Mouse (Mus musculus) neural tube, embryonic 15.5 days (tissue): ENCODE data around the gene Rhog. TPM values are rescaled to one million over a fixed set of nuclear protein-coding genes. Genes with fewer than 3 reads are reported as not detected.
A peak's percentile ranks its signal among the peaks of the same experiment; 100 is the strongest.

ENCODE experiments used
- ATAC-seq: fragments of 200-750 bp; cut with Nextera tagmentation; 2 replicates; pipeline ENCODE4 v1.8.0; 2017; ENCODE audit warnings: mild to moderate bottlenecking, moderate TSS enrichment, moderate library complexity; ENCODE audit not compliant: low FRiP score
- H3K27ac ChIP-seq: fragments of 300-500 bp; sonication (generic); replicated peaks from 2 replicates; pipeline ENCODE4 v1.5.1; 2015; ENCODE audit warnings: mild to moderate bottlenecking, inconsistent platforms
- H3K27me3 ChIP-seq: fragments of 300-500 bp; sonication (generic); replicated peaks from 2 replicates; pipeline ENCODE4 v1.6.1; 2015; ENCODE audit warnings: inconsistent platforms
- H3K36me3 ChIP-seq: fragments of 300-500 bp; sonication (generic); 2 replicates; pipeline ENCODE4 v1.6.1; 2015; ENCODE audit warnings: inconsistent platforms
- H3K4me1 ChIP-seq: fragments of 300-500 bp; sonication (generic); 2 replicates; pipeline ENCODE4 v1.6.1; 2015; ENCODE audit warnings: inconsistent platforms
- H3K4me2 ChIP-seq: fragments of 300-500 bp; sonication (generic); 2 replicates; pipeline ENCODE4 v1.6.1; 2015; ENCODE audit warnings: inconsistent platforms, mild to moderate bottlenecking, moderate library complexity
- H3K4me3 ChIP-seq: fragments of 300-500 bp; sonication (generic); replicated peaks from 2 replicates; pipeline ENCODE4 v1.5.1; 2015; ENCODE audit warnings: mild to moderate bottlenecking, inconsistent platforms
- H3K9ac ChIP-seq: fragments of 300-500 bp; sonication (generic); replicated peaks from 2 replicates; pipeline ENCODE4 v1.6.1; 2015; ENCODE audit warnings: mild to moderate bottlenecking, inconsistent platforms
- H3K9me3 ChIP-seq: fragments of 300-500 bp; sonication (generic); replicated peaks from 2 replicates; pipeline ENCODE4 v1.6.1; 2016; ENCODE audit warnings: inconsistent platforms
- WGBS: fragments of 180-500 bp; shearing (Covaris S2); methylation state at CpG from one replicate; pipeline ENCODE4 v1.1.7; 2015; ENCODE audit warnings: mixed read lengths; 5-methylcytosine and 5-hydroxymethylcytosine counted together
- polyA plus RNA-seq: library from polyadenylated mRNA; unstranded; fragments of >200 nt; fragmentation: Nextera tagmentation; extraction: Ambion mirVana; gene quantifications from 2 replicates; pipeline ENCODE4 v1.2.1, GENCODE M21; 2015

Gene Rhog
- polyA plus RNA-seq: 18.4 and 37.9 TPM in 2 replicates

DNA sequence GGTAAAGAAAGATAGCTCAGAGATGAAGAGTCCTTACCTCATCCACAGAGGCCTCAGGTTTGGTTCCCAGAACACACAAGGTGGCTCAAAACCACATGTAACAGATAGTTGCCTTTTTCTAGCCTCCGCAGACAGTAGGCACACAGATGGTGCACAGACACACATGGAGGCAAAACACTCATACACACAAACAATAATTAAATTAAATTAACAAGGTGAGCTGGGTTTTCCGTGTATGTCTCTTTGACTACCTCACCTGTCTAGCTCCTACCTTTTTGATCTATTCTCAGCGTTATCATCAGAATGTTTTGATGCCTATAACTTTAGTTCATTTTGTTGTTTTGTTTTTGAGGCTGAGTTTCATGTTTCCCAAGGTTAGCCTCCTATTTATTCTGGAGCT, at the start of gene Rhog:
Gene Rhog, minus strand, starts transcription at position 101 of the 400 bp plus-strand sequence.
- Histone ChIP-seq H3K4me1 (peaks cover 6% of the 10 kb centered on the region), H3K36me3 (no peaks in the 10 kb centered on the region), H3K9ac (no peak within 1 kb of the TSS), H3K4me2 (no peak within 1 kb of the TSS), H3K27me3 (no peaks in the 10 kb centered on the region), H3K27ac (no peak within 1 kb of the TSS), H3K9me3 (no peaks in the 10 kb centered on the region), H3K4me3 (no peak within 1 kb of the TSS)
- ATAC-seq: no peak
- 88% methylated on average over 3 of the region's 3 CpGs for WGBS

DNA sequence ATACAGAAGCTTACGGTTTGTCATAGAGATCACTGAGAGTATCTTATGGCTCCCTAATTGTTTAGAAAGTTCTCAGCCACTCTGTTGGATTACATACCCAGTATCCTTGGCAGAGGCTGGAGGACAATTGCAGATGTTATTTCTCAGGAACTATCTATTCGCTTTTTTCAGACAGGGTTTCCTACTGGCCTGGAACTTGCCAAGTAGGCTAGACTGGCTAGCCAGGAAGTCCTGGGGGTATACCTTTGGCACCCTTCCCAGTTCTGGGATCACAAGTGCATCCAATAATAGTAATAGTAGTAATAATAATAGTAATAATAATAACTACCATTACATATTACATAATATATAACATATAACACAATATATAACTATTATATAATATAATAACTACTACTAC, 49.7 kb upstream of the Rhog start:
- 88% methylated on average over 2 of the region's 2 CpGs for WGBS
- H3K4me3 ChIP-seq: no peak overlapping the region
- no peaks in the 10 kb centered on the region for H3K4me1 ChIP-seq
- no peak overlapping the region for H3K27ac ChIP-seq
- H3K9me3 ChIP-seq: no peaks in the 10 kb centered on the region
- no peaks in the 10 kb centered on the region for H3K27me3 ChIP-seq
- no peak for ATAC-seq
- no peaks in the 10 kb centered on the region for H3K36me3 ChIP-seq
- H3K9ac ChIP-seq: no peak overlapping the region
- H3K4me2 ChIP-seq: no peak overlapping the region

DNA sequence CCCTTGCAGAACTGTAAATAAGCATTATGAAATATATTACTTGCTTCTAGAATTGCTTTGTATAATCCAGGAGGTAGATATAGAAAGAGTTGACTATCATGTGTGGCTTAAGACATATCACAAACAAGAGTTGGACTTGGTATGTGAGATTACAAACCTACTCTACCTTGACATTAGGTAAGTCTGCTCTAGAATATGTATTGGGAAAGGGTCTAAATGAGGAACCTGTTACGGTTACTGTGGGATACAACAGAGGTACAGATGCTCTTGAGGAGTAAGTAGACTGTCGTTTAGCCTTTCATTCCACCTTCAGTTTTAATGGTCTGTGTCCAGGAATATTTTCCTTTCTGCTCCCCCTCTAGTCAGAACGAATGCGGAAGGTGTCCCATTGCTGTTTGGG, 46.6 kb upstream of the Rhog start:
- Histone ChIP-seq H3K4me3 (no peak overlapping the region), H3K9ac (no peak overlapping the region), H3K4me2 (no peak overlapping the region), H3K27ac (no peak overlapping the region), H3K9me3 (no peaks in the 10 kb centered on the region), H3K27me3 (no peaks in the 10 kb centered on the region), H3K36me3 (no peaks in the 10 kb centered on the region), H3K4me1 (no peaks in the 10 kb centered on the region)
- WGBS: 92% methylated on average over 4 of the region's 4 CpGs
- ATAC-seq: no peak

DNA sequence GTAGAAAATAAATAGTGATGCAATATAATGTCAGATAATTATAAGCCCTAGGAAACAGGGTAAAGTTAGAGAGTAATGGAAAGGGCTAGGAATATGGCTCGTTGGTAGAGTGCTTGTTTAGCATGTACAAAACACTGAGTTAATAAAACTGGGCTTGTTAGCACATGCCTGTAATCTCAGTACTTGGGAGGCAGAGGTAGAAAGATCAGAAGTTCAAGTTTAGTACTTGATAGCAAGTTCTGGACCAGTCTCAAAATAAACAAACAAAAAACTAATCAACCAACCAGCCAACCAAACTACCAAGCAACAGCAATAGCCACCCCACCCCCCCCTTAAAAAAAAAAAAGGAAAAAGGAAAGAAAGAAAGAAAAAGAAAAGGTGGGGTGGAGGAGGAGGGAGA, 44.9 kb upstream of the Rhog start:
- Histone ChIP-seq H3K9ac (no peak overlapping the region), H3K4me1 (no peaks in the 10 kb centered on the region), H3K27me3 (no peaks in the 10 kb centered on the region), H3K4me2 (no peak overlapping the region), H3K9me3 (no peaks in the 10 kb centered on the region), H3K36me3 (no peaks in the 10 kb centered on the region), H3K27ac (no peak overlapping the region), H3K4me3 (no peak overlapping the region)
- ATAC-seq: no peak
- WGBS: 80% methylated on average over 1 of the region's 1 CpGs

DNA sequence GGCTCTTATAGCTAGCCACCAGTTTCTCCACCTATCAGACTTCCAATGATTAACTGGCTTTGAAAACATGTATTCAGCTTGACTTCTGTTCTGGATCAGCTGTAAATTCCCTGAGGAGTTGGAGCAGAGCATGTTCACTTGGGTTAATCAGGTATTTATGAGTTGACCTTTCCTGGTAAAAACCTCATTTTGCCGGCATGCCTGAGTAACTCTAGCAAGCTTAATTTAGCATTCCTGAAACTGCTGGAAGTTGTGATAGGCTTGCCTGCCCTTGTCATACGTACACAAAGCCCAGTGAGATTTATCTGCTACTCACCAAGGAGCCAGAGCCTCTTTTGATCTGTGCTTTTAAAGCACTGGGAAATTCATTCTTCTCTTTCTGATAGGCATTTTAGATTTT, 37.4 kb upstream of the Rhog start:
- no peak overlapping the region for H3K4me2 ChIP-seq
- ATAC-seq: no peak
- no peaks in the 10 kb centered on the region; the same call in 1 of the 2 replicates for H3K4me1 ChIP-seq
- H3K36me3 ChIP-seq: no peaks in the 10 kb centered on the region
- H3K4me3 ChIP-seq: no peak overlapping the region
- H3K9ac ChIP-seq: no peak overlapping the region
- H3K9me3 ChIP-seq: no peaks in the 10 kb centered on the region
- H3K27me3 ChIP-seq: no peaks in the 10 kb centered on the region
- H3K27ac ChIP-seq: no peak overlapping the region
- 8% methylated on average over 2 of the region's 2 CpGs for WGBS

DNA sequence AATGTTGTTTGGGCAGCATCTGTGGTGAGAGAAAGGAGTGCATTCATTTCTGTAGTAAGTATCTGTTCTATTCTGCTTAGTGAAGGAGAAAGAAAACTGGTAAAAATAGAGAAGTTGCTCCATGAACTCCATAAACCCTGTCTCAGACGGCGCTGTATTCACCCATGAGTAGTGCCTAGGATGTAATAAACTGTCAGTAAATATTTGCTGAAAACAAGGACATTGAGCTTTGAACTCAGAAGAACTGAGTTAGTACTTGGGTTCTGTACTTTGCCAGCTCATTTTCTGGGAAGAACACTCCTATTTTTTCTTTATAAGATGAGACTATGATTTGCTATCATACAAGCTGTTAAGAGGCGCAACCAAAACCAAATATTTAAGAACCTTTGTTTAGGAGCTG, 36.4 kb upstream of the Rhog start:
- ATAC-seq: no peak
- no peaks in the 10 kb centered on the region for H3K27me3 ChIP-seq
- no peaks in the 10 kb centered on the region; the same call in 1 of the 2 replicates for H3K4me1 ChIP-seq
- H3K4me2 ChIP-seq: no peak overlapping the region
- H3K9ac ChIP-seq: no peak overlapping the region
- WGBS: 89% methylated on average over 3 of the region's 3 CpGs
- no peaks in the 10 kb centered on the region for H3K9me3 ChIP-seq
- H3K27ac ChIP-seq: no peak overlapping the region
- no peak overlapping the region for H3K4me3 ChIP-seq
- H3K36me3 ChIP-seq: no peaks in the 10 kb centered on the region

DNA sequence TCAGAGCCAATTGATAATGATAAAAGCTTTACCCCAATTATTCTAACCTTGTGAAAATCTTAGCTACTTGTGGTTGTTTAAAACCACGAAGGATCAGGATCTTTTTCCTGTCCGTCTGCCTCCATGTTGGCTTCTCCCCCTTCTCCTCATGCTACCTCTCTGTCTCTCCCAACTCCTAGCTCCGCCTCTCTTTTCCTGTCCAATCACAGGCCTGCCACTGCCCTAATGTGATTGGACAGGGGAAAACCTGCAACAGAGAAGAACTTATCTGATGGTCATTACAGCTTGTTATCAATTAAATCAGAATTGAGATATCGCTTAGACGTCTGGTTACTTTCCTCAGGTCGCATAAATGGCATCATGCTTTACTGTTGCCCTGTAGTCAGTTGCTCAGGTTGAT, 33.6 kb upstream of the Rhog start:
- no peak for ATAC-seq
- 86% methylated on average over 6 of the region's 6 CpGs for WGBS

DNA sequence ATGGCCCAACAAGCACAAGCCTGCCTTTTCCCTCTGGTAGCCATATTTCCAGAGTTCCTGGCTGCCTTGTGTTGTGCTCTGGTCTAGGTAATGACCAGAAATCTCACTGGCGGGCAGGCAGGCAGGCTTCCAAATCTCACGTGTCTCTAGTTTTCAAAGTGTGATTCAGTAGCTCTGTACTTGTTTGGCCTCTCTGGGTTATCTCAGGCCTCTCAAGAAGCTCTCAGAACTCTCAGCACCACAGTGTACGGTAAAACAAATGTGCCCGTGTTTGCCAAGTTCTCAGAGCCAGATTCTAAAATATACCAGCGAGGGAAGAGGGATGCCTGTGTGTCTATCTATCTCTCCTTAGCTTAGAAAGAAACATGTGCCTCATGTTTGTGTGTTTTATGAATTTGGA, 26.4 kb upstream of the Rhog start:
- no peaks in the 10 kb centered on the region for H3K36me3 ChIP-seq
- no peak overlapping the region for H3K4me3 ChIP-seq
- H3K9ac ChIP-seq: no peak overlapping the region
- H3K27me3 ChIP-seq: no peaks in the 10 kb centered on the region
- no peaks in the 10 kb centered on the region for H3K9me3 ChIP-seq
- WGBS: 87% methylated on average over 5 of the region's 5 CpGs
- no peak for ATAC-seq
- no peak overlapping the region for H3K27ac ChIP-seq
- no peaks in the 10 kb centered on the region for H3K4me1 ChIP-seq
- no peak overlapping the region for H3K4me2 ChIP-seq

More for the DNA sequence above, 33.6 kb upstream of the Rhog start:
- Histone ChIP-seq H3K4me2 (no peak overlapping the region), H3K27me3 (no peaks in the 10 kb centered on the region), H3K36me3 (no peaks in the 10 kb centered on the region), H3K27ac (no peak overlapping the region), H3K4me1 (no peaks in the 10 kb centered on the region; the same call in 1 of the 2 replicates), H3K4me3 (no peak overlapping the region), H3K9ac (no peak overlapping the region), H3K9me3 (no peaks in the 10 kb centered on the region)

DNA sequence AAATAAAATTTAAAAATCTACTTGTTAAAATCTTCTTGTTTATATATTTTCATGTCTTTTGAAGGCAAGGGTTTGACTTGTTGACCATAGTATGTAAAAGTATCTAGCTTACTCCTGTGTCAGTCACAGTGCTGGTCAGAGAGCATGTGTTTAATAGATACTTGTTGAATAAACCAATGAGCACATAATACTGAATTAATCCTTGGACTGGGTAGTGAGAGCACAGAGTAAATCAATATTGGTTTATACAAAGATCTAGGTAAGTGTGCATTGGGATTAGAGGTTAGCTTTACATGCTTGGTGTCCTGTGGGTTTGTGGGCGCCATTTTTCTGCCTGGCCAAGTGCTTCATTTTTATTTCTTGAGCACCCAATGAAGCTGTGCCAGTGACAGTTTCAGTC, 25.5 kb upstream of the Rhog start:
- no peaks in the 10 kb centered on the region for H3K9me3 ChIP-seq
- H3K27ac ChIP-seq: no peak overlapping the region
- no peaks in the 10 kb centered on the region for H3K36me3 ChIP-seq
- H3K9ac ChIP-seq: no peak overlapping the region
- ATAC-seq: no peak
- H3K4me2 ChIP-seq: no peak overlapping the region
- 93% methylated on average over 1 of the region's 1 CpGs for WGBS
- no peaks in the 10 kb centered on the region for H3K4me1 ChIP-seq
- no peak overlapping the region for H3K4me3 ChIP-seq
- no peaks in the 10 kb centered on the region for H3K27me3 ChIP-seq

DNA sequence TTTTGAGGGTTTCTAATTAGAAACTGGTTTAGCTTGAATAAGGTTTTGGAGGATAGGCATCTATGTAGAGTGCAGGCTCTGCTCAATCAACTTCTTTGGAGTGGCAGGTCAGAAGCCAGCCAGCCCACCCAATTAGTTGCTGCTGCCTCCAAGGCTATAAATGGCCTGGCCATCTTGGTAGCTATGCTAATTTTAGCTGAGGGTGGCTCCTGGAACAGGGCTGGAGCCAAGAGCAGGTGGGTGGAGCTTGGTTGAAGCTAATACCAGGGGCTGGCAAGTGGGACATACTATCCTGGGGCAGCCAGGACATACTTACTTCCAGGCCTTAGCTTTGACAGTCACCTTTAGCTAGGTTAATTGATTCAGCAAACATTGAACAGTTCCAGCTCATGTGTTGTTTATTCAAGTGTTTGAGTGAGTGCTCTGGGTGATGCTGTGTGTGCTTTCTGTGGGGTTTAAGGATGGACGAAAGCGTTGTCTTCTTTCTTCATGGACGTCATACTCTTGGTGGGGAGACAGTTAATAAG, 16.6 kb upstream of the Rhog start:
- peaks cover 14% of the 10 kb centered on the region for H3K4me1 ChIP-seq
- no peaks in the 10 kb centered on the region for H3K9me3 ChIP-seq
- WGBS: 87% methylated on average over 3 of the region's 3 CpGs
- H3K9ac ChIP-seq: no peak overlapping the region
- H3K4me2 ChIP-seq: no peak overlapping the region
- no peaks in the 10 kb centered on the region for H3K36me3 ChIP-seq
- no peak overlapping the region for H3K4me3 ChIP-seq
- ATAC-seq: no peak
- no peak overlapping the region for H3K27ac ChIP-seq
- H3K27me3 ChIP-seq: no peaks in the 10 kb centered on the region

DNA sequence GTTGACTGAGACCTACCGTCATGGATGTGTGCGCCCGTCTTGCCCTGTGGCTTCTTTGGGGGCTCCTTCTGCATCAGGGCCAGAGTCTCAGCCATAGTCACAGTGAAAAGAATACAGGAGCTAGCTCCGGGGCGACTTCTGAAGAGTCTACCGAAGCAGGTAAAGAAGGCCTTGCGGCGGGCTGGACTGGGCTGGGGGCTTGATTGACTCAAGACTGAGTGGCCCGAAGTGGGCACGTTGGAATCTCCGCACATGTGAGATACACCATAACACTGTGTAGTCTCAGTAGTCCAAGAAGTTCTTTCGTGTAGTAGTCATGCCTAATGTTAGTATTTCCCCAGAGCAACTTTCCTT, 12.5 kb upstream of the Rhog start:
- H3K4me2 ChIP-seq: peak overlapping the region; percentile 82
- no peaks in the 10 kb centered on the region for H3K36me3 ChIP-seq
- no peak overlapping the region for H3K27ac ChIP-seq
- H3K4me3 ChIP-seq: peak overlapping the region; percentile 81
- no peak for ATAC-seq
- H3K27me3 ChIP-seq: no peaks in the 10 kb centered on the region
- peak overlapping the region; percentile 54 for H3K9ac ChIP-seq
- peaks cover 17% of the 10 kb centered on the region for H3K4me1 ChIP-seq
- WGBS: 6% methylated on average over 12 of the region's 12 CpGs
- H3K9me3 ChIP-seq: no peaks in the 10 kb centered on the region

DNA sequence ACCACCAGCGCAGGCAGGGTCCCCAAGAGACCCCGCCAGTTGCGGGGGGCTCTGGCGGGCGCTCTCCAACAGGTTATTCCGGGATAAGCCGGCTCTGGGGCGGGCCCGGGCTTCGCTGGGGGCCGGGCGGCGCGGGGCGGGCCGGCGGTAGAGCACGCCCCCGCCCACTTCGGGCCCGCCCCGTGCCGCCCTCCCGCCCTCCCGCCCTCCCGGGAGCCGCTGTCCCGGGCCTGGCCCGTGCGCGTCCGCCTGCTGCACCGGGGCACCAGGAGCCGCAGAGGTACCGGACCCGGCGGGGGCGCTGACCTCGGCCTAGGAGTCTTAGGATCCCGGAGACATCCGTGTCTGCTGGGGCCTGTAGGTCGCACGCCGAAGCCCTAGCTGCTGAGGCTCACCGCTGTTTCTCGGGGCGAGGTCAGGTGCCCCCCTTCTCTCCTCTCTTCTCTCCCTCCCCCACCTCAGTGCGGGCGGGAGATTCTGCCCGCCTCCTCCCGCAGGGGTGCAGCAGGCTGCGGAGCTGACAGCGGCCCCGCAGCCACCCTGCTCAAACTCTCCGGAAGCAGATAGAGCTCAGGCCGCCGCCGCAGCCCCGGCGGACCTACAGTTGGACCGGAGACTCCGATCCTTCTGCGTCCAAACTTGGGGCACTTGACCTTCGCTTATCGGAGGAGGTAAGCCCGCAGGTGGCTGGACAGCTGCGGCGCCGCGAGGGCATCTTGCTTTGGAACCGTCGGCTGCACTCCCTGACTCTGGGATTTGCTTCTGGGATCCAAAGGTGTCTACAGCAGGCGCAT, 11.9 kb upstream of the Rhog start, which contains the start of gene Stim1:
Gene Stim1, plus strand, starts transcription at position 206 of the 794 bp plus-strand sequence.
- Histone ChIP-seq H3K36me3 (no peaks in the 10 kb centered on the region), H3K9me3 (no peaks in the 10 kb centered on the region), H3K27ac (peak within 1 kb of the TSS; percentile 74), H3K4me1 (peaks cover 17% of the 10 kb centered on the region), H3K27me3 (no peaks in the 10 kb centered on the region), H3K4me3 (peak within 1 kb of the TSS; percentile 81), H3K9ac (peak within 1 kb of the TSS; percentile 54), H3K4me2 (peak within 1 kb of the TSS; percentile 82)
- WGBS: under 1% methylated on average over 72 of the region's 73 CpGs
- ATAC-seq: peak; percentile 89
